Mouse (Mus musculus): ENCODE measurements around the gene Man2b1. TPM values are rescaled to one million over a fixed set of nuclear protein-coding genes. Genes with fewer than 3 reads are reported as not detected.
A peak's percentile ranks its signal among the peaks of the same experiment; 100 is the strongest.
"Not testable (repeated sequence)": the region's sequence is repeated elsewhere in the genome, so short reads cannot be mapped to it uniquely, and the experiment has no call there.

Gene Man2b1
- polyA plus RNA-seq, 2 experiments, result 34.2 to 46.7 TPM

DNA sequence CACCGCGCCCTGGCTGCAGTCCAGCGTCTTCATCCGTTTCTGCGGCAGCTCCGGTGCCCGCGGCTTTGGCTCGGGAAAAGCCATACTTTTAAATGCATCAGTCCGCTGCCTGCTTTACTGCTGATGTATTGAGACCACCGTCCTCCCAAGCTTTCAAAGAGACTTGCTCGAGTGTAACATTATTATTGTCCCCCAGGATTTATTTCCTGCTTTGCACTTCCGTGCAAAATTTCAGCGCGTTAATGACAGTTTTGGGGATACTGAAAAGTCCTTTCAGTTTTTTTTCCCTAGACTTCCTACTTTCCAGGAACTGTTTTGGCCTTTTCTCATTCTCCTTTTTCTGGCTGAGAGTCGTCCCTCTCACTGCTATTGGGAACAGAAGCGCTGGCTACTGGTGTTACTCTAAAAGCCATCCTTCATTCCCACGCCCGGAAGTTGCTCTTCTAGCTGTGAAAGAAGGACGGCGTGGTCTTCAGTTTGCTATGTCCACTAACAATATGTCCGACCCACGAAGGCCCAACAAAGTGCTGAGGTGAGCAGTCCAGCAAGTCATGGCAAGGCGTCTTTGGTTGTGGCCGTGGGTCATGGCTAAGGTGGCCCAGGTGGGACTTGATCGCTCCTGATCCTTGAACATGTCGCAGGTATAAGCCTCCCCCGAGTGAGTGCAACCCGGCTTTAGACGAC lies 2.4 kb upstream of the Man2b1 start, which contains the start of gene Wdr83os:
TSS of gene Wdr83os (plus strand) at position 209 of the 684 bp plus-strand sequence.
- peak; percentile 75 for DNase-seq (ENCODE audit: low spot score)
- Histone ChIP-seq H3K27ac (replicated peaks; ENCODE audit: low read depth, low read length) (peak within 1 kb of the TSS; percentile 65), H3K4me1 (ENCODE audit: control insufficient read depth, insufficient read depth, low read length) (peaks cover 16% of the 10 kb centered on the region), H3K4me2 (replicated peaks; ENCODE audit: low read depth, low read length, severe bottlenecking) (peak within 1 kb of the TSS; percentile 92), H3K9ac (ENCODE audit: low read depth, low read length, severe bottlenecking) (peak within 1 kb of the TSS; percentile 71), H3K9me3 (ENCODE audit: control insufficient read depth, low read length) (no peaks in the 10 kb centered on the region), H3K27me3 (ENCODE audit: control insufficient read depth, insufficient read depth, low read length) (no peaks in the 10 kb centered on the region), H3K36me3 (ENCODE audit: control insufficient read depth, insufficient read depth, low read length) (peaks cover 27% of the 10 kb centered on the region), H3K4me3 (replicated peaks; ENCODE audit: low read length) (peak within 1 kb of the TSS; percentile 63)
- no peak for TF ChIP-seq POLR2A (IDR thresholded peaks at IDR 0.05; ENCODE audit: borderline replicate concordance, extremely low read depth, insufficient read depth, insufficient read length)
- ATAC-seq (ENCODE audit: low FRiP score, low read depth), result peak; percentile 34; the same call in 1 of the 2 replicates
- under 1% methylated on average over 30 of the region's 30 CpGs for WGBS

DNA sequence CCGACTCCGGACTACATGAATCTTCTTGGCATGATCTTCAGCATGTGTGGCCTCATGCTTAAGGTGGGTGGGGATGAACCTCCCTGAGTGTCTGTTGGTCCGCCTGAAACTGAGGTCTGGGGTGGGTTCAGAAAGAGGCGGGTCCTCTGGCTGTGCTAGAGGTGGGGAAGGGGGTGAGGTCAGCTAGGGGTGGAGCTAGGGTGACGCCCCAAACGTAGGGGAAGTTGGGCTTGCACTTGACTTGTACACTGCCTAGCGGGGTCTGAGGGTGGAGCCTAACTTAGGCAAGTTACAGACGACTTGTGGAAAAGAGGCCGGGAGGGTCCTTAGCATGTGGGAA lies 1.9 kb upstream of the Man2b1 start, which contains the start of gene Wdr83:
TSS of gene Wdr83 (minus strand) at position 91 of the 340 bp plus-strand sequence.
- H3K27me3 ChIP-seq (ENCODE audit: control insufficient read depth, insufficient read depth, low read length), result no peaks in the 10 kb centered on the region
- H3K9ac ChIP-seq (ENCODE audit: low read depth, low read length, severe bottlenecking), result peak within 1 kb of the TSS; percentile 71
- DNase-seq (ENCODE audit: low spot score), result peak; percentile 58
- H3K9me3 ChIP-seq (ENCODE audit: control insufficient read depth, low read length), result no peaks in the 10 kb centered on the region
- peaks cover 23% of the 10 kb centered on the region for H3K36me3 ChIP-seq (ENCODE audit: control insufficient read depth, insufficient read depth, low read length)
- under 1% methylated on average over 9 of the region's 9 CpGs for WGBS
- peak within 1 kb of the TSS; percentile 65 for H3K27ac ChIP-seq (replicated peaks; ENCODE audit: low read depth, low read length)
- ATAC-seq (ENCODE audit: low FRiP score, low read depth), result peak; percentile 56; the same call in 1 of the 2 replicates
- peak within 1 kb of the TSS; percentile 63 for H3K4me3 ChIP-seq (replicated peaks; ENCODE audit: low read length)
- peaks cover 16% of the 10 kb centered on the region for H3K4me1 ChIP-seq (ENCODE audit: control insufficient read depth, insufficient read depth, low read length)
- TF ChIP-seq POLR2A (IDR thresholded peaks at IDR 0.05; ENCODE audit: borderline replicate concordance, extremely low read depth, insufficient read depth, insufficient read length), result no peak
- H3K4me2 ChIP-seq (replicated peaks; ENCODE audit: low read depth, low read length, severe bottlenecking), result peak within 1 kb of the TSS; percentile 92

DNA sequence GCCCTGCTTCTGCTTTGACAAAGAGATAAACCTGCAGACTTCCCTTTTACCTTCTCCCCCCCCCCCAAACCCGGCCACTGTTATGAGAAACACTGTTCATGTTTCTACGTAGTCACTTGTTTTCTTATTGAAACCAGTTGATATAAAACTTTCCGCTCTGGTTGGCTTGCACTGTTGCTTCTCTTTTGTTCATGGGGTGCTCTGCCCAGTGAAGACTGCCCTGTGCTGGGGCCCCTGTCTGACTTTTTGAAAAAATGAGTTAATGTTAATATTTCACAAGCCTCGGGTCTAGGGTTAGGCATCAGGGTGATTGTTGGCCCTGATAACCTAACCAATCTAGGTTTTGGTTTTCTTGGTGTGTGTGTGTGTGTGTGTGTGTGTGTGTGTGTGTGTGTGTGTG lies 901 bp upstream of the Man2b1 start:
- not testable (repeated sequence) for H3K27ac ChIP-seq (replicated peaks; ENCODE audit: low read depth, low read length); H3K9ac ChIP-seq (ENCODE audit: low read depth, low read length, severe bottlenecking); H3K4me2 ChIP-seq (replicated peaks; ENCODE audit: low read depth, low read length, severe bottlenecking); H3K4me3 ChIP-seq (replicated peaks; ENCODE audit: low read length); H3K9me3 ChIP-seq (ENCODE audit: control insufficient read depth, low read length); ATAC-seq (ENCODE audit: low FRiP score, low read depth); H3K27me3 ChIP-seq (ENCODE audit: control insufficient read depth, insufficient read depth, low read length); DNase-seq (ENCODE audit: low spot score)
- 87% methylated on average over 4 of the region's 4 CpGs for WGBS
- Histone ChIP-seq H3K36me3 (ENCODE audit: control insufficient read depth, insufficient read depth, low read length) (peaks cover 27% of the 10 kb centered on the region), H3K4me1 (ENCODE audit: control insufficient read depth, insufficient read depth, low read length) (peaks cover 16% of the 10 kb centered on the region)

DNA sequence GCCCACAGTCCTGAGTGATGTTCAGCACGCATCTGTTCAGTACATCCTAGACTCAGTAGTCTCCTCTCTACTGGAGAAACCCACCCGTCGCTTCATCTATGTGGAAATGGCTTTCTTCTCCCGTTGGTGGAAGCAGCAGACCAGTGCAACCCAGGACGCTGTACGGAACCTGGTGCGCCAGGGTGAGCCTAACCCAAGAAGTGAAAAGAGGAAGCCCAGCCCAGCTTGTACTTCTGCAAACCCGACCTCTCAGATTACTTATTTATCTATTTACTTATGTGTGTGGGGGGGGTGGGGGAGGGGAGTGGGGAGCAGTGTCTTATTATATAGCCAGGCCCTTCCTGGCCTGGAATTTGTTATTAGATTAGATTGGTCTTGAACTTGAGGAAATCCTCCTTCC lies 1.6 kb downstream of the Man2b1 start:
- Histone ChIP-seq H3K27ac (replicated peaks; ENCODE audit: low read depth, low read length) (no peak overlapping the region), H3K36me3 (ENCODE audit: control insufficient read depth, insufficient read depth, low read length) (peaks cover 32% of the 10 kb centered on the region), H3K27me3 (ENCODE audit: control insufficient read depth, insufficient read depth, low read length) (no peaks in the 10 kb centered on the region), H3K9ac (ENCODE audit: low read depth, low read length, severe bottlenecking) (no peak overlapping the region), H3K4me2 (replicated peaks; ENCODE audit: low read depth, low read length, severe bottlenecking) (no peak overlapping the region), H3K4me3 (replicated peaks; ENCODE audit: low read length) (no peak overlapping the region), H3K4me1 (ENCODE audit: control insufficient read depth, insufficient read depth, low read length) (peaks cover 15% of the 10 kb centered on the region), H3K9me3 (ENCODE audit: control insufficient read depth, low read length) (no peaks in the 10 kb centered on the region)
- ATAC-seq (ENCODE audit: low FRiP score, low read depth), result no peak
- WGBS, result 93% methylated on average over 8 of the region's 8 CpGs
- TF ChIP-seq POLR2A (IDR thresholded peaks at IDR 0.05; ENCODE audit: borderline replicate concordance, extremely low read depth, insufficient read depth, insufficient read length), result no peak
- DNase-seq (ENCODE audit: low spot score), result no peak

DNA sequence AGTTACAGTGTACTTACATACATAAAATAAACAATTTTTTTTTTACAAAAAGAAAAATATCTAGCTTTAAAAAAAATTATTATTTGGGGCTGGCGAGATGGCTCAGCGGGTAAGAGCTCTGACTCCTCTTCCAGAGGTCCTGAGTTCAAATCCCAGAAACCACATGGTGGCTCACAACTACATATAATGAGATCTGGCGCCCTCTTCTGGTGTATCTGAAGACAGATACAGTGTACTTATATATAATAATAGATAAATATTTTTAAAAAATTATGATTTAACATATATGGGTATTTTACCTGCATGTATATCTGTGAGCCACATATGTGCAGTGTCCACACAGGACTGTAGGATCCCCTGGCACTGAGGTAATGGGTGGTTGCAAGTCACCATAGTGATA lies 3.2 kb downstream of the Man2b1 start:
- no peak overlapping the region for H3K4me3 ChIP-seq (replicated peaks; ENCODE audit: low read length)
- H3K27me3 ChIP-seq (ENCODE audit: control insufficient read depth, insufficient read depth, low read length), result no peaks in the 10 kb centered on the region
- no peak overlapping the region for H3K9ac ChIP-seq (ENCODE audit: low read depth, low read length, severe bottlenecking)
- no peaks in the 10 kb centered on the region for H3K9me3 ChIP-seq (ENCODE audit: control insufficient read depth, low read length)
- WGBS, result 83% methylated on average over 3 of the region's 3 CpGs
- H3K36me3 ChIP-seq (ENCODE audit: control insufficient read depth, insufficient read depth, low read length), result peaks cover 32% of the 10 kb centered on the region
- no peak for TF ChIP-seq POLR2A (IDR thresholded peaks at IDR 0.05; ENCODE audit: borderline replicate concordance, extremely low read depth, insufficient read depth, insufficient read length)
- H3K4me1 ChIP-seq (ENCODE audit: control insufficient read depth, insufficient read depth, low read length), result peaks cover 12% of the 10 kb centered on the region; the same call in 1 of the 2 replicates
- DNase-seq (ENCODE audit: low spot score), result no peak
- no peak for ATAC-seq (ENCODE audit: low FRiP score, low read depth)
- no peak overlapping the region for H3K4me2 ChIP-seq (replicated peaks; ENCODE audit: low read depth, low read length, severe bottlenecking)
- H3K27ac ChIP-seq (replicated peaks; ENCODE audit: low read depth, low read length), result no peak overlapping the region
